Comparison of ENCODE assay signal across 10 mouse cellular contexts in the genomic region with DNA sequence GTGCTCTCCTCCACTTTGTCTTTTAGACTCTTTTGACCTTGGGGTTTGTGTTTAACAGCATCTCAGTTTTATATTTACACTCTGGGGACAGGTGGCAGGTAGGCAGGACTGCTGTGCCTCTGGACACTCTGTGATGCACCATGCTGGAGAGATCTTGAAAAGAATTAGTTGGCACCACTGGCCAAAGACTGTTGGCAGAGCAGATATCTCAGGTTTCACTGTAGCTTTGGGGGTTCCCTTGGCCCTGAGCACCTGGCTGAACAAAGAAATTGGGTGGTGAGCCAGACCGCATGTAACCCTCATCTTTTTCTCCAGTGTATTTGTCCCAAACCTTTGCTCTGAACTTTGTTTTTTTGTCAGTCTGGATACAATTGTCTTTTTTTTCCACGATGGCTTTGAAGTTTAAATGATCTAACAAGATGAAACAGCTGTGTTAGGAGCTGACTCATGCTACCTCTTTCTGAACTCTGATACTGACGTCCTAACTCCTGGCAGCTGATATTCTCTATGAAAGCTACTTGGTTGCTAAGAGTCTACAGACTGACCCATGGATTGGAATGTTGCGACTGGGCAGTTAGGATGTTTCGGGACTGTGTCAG.
"Had no signal": no experiment of that assay in that cellular context is flagged by ENCODE, and none has a peak within 500 bp of the region (broad histone marks: within the 10 kb centered on the region; RNA-seq: fewer than 3 reads in every experiment).

No protein-coding gene starts in this region.

- H3K4me3 ChIP-seq: layer of hippocampus, adult 2 months; liver, embryonic 13.5 days had no signal

- H3K4me1 ChIP-seq: liver, embryonic 13.5 days had no signal

- H3K27me3 ChIP-seq: liver, embryonic 13.5 days had no signal

- H3K27ac ChIP-seq: kidney, postnatal 0 days; layer of hippocampus, adult 2 months; liver, embryonic 13.5 days had no signal

- DNase-seq: kidney, postnatal 25 days; layer of hippocampus, adult 9-11 months; liver, embryonic 13.5 days; lung, adult 2 months; lung, postnatal 14 days; lung, postnatal 4 days; midbrain, embryonic 14.5 days; thymus, postnatal 25 days had no signal
